Mouse (Mus musculus) left cerebral cortex, adult 8-10 months (tissue): Measurements from ENCODE around the gene Slc25a38. TPM values are rescaled to one million over a fixed set of nuclear protein-coding genes. Genes with fewer than 3 reads are reported as not detected.

Experiments used
- DNase-seq, 2 experiments: peaks; one replicate each; pipeline ENCODE4 v3.0.0; 2022; ENCODE audit warnings: low spot score in 2 of 2
- total RNA-seq, 4 experiments: library from RNA; stranded (reverse); gene quantifications; 2 replicates each; pipeline ENCODE4 v1.2.4; 2022

The Slc25a38 gene
- total RNA-seq: 10 to 100 TPM; 21.0 to 24.1 (median 22.5) TPM

GRCm38 (mm10) chr9:120110211-120111018 lies at the start of gene Slc25a38:
Gene Slc25a38 (plus strand): TSS chr9:120110374.
- DNase-seq: peak; percentile 88 to 96

DNA sequence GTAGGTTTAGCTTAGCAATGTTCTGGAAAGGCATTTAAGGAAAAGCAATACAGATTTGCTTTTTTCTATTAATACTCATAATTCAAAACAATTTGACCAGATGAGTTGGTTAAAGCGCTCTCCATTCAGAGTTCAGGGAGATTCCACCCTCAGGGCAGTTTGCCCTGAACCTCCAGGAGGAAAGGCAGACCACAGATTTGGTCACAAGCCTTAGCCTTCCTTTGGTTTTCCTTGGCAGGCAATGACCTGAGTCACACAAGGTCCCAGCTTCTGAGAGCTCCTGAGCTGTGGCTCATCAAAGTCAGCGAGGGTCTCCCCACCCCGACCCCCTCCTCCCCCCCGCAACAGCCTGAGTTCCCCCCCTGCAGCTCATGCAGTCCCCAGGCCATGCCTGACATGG lies 45.9 kb upstream of the Slc25a38 start:
- DNase-seq: no peak

- no peak for DNase-seq
Measured at GRCm38 (mm10) chr9:120067609-120068008, 42.6 kb upstream of the Slc25a38 start.

- no peak for DNase-seq
Measured at GRCm38 (mm10) chr9:120068047-120068446, 42.1 kb upstream of the Slc25a38 start.

GRCm38 (mm10) chr9:120069779-120070178 lies 40.4 kb upstream of the Slc25a38 start, which contains the start of gene Cx3cr1:
Gene Cx3cr1 (minus strand): TSS chr9:120069879.
- DNase-seq: no peak

GRCm38 (mm10) chr9:120071251-120071650 lies 38.9 kb upstream of the Slc25a38 start:
- no peak for DNase-seq

- peak; percentile 34 to 67 for DNase-seq
Measured at GRCm38 (mm10) chr9:120073169-120073568, 37.0 kb upstream of the Slc25a38 start.

- no peak for DNase-seq
Measured at GRCm38 (mm10) chr9:120074516-120074915, 35.7 kb upstream of the Slc25a38 start.

DNA sequence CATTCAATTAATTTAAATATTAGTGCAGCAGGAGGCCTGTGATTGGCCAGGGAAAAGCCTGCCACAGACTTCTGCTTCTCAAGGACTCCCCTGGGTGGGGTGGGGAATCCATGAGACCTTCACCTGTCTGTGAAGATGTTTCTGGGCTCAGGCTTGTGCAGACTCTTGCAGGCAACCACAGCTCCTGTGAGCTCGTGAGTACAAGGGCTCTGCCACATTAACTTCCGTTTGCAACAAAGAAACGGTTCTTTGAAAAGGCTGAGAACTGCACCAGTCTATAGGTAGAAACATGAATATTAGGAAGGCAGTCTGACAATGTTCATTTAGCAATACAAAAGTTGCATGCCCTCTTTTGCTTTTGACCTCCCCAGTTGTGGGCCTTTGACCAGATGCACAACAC lies 31.9 kb upstream of the Slc25a38 start:
- no peak for DNase-seq

DNA sequence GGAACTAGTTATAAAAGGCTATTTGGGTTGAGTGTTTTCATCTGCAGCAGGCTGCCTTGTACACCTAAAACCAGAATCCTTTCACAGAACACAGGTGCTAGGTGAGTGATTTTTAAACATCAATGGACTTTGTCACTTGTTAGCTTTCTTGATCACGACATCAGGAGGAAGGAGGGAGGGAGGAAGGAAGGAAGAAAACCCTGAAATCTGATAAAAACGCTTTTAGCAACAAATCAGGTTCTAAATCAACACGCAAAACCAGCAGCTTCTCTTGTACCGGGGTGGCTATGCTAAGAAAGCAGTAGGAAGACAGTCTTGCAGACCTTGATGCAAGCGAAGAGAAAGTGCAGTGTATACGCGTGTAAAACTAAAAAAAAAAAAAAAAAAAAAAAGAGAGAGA lies 30.3 kb upstream of the Slc25a38 start:
- DNase-seq: no peak

- DNase-seq: no peak
Measured at GRCm38 (mm10) chr9:120080546-120081108, 29.5 kb upstream of the Slc25a38 start.

DNA sequence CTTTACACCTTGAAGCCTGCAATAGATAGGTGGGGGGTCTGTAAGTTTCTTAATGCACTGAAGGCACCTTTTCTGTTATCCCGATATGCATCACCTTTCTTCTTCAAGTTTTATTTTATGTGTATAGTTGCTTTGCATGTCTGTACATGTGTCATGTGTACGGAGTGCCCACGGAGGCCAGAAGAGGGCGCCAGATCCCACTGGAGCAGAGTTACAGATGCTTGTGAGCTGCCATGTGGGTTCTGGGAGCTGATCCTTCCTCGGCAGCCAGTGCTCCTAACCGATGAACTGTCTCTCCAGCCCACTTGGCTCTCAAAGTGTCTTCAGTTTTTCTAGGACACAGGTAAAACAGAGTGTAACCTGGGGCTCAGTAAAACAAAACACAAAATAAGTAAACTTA lies 28.9 kb upstream of the Slc25a38 start:
- DNase-seq: no peak

GRCm38 (mm10) chr9:120081967-120082366 lies 28.2 kb upstream of the Slc25a38 start:
- no peak for DNase-seq

GRCm38 (mm10) chr9:120082691-120083090 lies 27.5 kb upstream of the Slc25a38 start:
- no peak for DNase-seq

- DNase-seq: no peak
Measured at GRCm38 (mm10) chr9:120083158-120083894, 26.8 kb upstream of the Slc25a38 start.

DNA sequence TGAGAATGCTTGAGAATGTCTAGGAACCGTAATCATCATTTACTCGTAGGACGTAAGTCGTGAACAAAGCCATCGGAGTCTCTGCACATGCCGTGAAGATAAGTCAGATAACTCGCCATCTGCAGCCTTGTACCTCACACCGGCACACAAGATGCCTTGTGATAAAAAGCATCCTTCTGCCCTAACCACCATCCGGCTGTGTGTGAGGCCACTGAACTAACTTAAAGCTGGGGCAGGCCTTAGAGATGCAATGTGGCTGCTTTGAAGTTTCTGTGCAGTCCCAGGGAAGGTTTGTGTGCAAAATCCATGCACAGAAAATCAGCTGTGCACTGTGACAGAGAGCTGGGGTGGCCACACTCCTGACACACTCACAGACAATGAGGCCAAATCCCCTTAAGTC lies 25.8 kb upstream of the Slc25a38 start:
- no peak for DNase-seq

DNA sequence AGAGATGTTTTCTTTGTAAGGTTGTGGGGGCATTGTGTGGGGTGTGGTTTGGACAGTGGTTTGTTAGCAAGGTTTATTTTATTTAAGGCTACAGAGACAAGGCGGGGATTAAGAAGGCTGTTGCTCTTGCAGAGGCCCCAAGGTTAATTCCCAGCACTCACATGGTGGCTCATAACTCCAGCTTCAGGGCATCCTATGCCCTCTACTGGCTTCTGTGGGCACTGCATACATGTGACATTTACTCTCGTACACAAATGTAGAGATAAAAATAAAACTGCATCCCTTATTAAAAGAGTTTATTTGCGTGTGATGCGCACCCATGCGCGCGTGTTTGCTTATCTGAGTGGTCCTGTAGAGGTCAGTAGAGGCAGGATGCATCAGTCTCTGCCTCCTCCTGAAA lies 21.0 kb upstream of the Slc25a38 start:
- no peak for DNase-seq

GRCm38 (mm10) chr9:120091086-120091485 lies 19.1 kb upstream of the Slc25a38 start:
- no peak for DNase-seq

DNA sequence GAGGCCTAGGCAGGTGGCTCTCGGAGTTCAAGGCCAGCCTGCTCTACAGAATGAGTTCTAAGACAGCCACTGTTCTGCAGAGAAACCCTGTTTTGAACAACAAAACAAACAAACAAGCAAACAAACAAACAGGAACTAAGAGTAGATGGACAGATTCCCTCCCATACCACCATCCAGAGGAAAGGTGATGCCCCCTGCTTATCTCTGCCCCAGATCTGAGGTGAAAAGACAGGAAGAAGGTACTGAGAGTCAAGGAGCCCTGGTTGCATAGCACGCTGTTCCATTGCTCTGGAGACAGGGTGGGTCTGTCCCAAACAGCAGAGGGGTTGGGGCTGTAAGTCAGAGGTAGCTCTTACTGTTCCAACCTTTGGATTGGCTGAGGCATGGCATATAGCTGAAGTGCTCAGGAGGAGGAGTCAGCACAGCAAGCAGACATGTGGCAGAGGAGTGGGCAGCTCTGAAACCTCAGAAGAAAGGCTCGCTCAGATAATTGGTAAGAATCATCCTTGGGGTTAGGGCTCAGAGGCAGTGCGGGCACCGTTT lies 18.4 kb upstream of the Slc25a38 start, which contains the start of gene Ccr8:
Gene Ccr8, plus strand, starts transcription at position 419 of the 543 bp plus-strand sequence.
- no peak for DNase-seq

DNA sequence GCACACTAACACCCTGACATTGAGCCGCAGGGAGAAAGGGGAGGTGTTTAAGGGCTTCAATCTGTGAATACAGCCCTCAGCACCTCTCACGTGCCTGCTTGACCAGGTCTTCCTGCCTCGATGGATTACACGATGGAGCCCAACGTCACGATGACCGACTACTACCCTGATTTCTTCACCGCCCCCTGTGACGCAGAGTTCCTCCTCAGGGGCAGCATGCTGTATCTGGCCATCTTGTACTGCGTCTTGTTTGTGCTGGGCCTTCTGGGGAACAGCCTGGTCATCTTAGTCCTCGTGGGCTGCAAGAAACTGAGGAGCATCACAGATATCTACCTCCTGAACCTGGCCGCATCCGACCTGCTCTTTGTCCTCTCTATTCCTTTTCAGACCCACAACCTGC lies 16.5 kb upstream of the Slc25a38 start:
- DNase-seq: no peak

DNA sequence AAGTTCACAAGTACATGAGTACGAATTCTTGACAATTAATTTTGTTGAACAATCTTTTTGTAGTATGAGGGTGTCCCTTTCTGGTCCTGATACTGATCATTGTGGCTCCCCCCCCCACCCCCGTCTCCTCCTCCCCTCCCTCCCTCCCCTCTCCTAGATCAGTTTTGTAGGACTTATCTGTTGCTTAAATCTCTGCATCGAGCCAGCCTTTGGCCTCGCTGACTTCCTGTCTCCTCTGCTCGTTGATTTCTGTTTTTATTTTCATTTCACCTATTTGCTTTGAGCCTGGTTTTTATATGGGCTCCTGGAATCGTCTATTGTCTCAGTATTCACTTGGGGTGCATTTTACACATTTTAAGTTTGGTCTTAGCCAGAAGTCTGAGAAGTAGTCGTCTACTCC lies 14.3 kb upstream of the Slc25a38 start:
- no peak for DNase-seq

- peak in 1 of 2 experiments; percentile 40 for DNase-seq
Measured at GRCm38 (mm10) chr9:120098682-120099081, 11.5 kb upstream of the Slc25a38 start.
